Mouse (Mus musculus) limb, embryonic 14.5 days (tissue): ENCODE results near the gene Slc4a2. TPM values are rescaled to one million over a fixed set of nuclear protein-coding genes. Genes with fewer than 3 reads are reported as not detected.

Experiments
- ATAC-seq: fragments of 200-750 bp; cut with Nextera tagmentation; 2 replicates; pipeline ENCODE4 v1.8.0; 2017; ENCODE audit warnings: low read depth, moderate number of reproducible peaks, moderate TSS enrichment; ENCODE audit not compliant: low FRiP score
- DNase-seq: peaks from one replicate; pipeline ENCODE4 v3.0.0-alpha.2; 2015; ENCODE audit warnings: low spot score
- H3K27ac ChIP-seq: fragments of 300-500 bp; sonication (generic); replicated peaks from 2 replicates; pipeline ENCODE4 v1.5.1; 2014; ENCODE audit warnings: low read depth, mild to moderate bottlenecking, low read length, moderate library complexity, mixed read lengths
- H3K27me3 ChIP-seq: fragments of 300-500 bp; sonication (generic); 2 replicates; pipeline ENCODE4 v1.6.1; 2014; ENCODE audit warnings: low read length, mixed read lengths; ENCODE audit not compliant: control insufficient read depth, insufficient read depth
- H3K36me3 ChIP-seq: fragments of 300-500 bp; sonication (generic); 2 replicates; pipeline ENCODE4 v1.6.1; 2014; ENCODE audit warnings: mild to moderate bottlenecking, low read length, moderate library complexity, mixed read lengths; ENCODE audit not compliant: control insufficient read depth, insufficient read depth
- H3K4me1 ChIP-seq: fragments of 300-500 bp; sonication (generic); 2 replicates; pipeline ENCODE4 v1.6.1; 2014; ENCODE audit warnings: antibody characterized with exemption, low read length, mixed read lengths; ENCODE audit not compliant: control insufficient read depth, insufficient read depth
- H3K4me2 ChIP-seq: fragments of 300-500 bp; sonication (generic); replicated peaks from 2 replicates; pipeline ENCODE4 v1.6.1; 2014; ENCODE audit warnings: low read depth, mild to moderate bottlenecking, low read length, moderate library complexity; ENCODE audit not compliant: severe bottlenecking
- H3K4me3 ChIP-seq: fragments of 300-500 bp; sonication (generic); replicated peaks from 2 replicates; pipeline ENCODE4 v1.5.1; 2014; ENCODE audit warnings: low read length
- H3K9ac ChIP-seq: fragments of 300-500 bp; sonication (generic); 2 replicates; pipeline ENCODE4 v1.6.1; 2014; ENCODE audit warnings: mild to moderate bottlenecking, low read depth, low read length, moderate library complexity; ENCODE audit not compliant: severe bottlenecking
- H3K9me3 ChIP-seq: fragments of 300-500 bp; sonication (generic); 2 replicates; pipeline ENCODE4 v1.6.1; 2016; ENCODE audit warnings: low read length; ENCODE audit not compliant: control insufficient read depth
- POLR2A ChIP-seq: fragments of 200-500 bp; IDR thresholded peaks from 2 replicates; pipeline ENCODE4 v1.8.0; 2012; ENCODE audit warnings: inconsistent platforms, mild to moderate bottlenecking, moderate library complexity, borderline replicate concordance; ENCODE audit not compliant: insufficient read depth, insufficient read length; ENCODE audit errors: extremely low read depth
- WGBS: fragments of 180-500 bp; shearing (Covaris S2); extraction: QIAGEN DNeasy Blood & Tissue Kit; methylation state at CpG from one replicate; pipeline ENCODE4 v1.1.7; 2014; 5-methylcytosine and 5-hydroxymethylcytosine counted together
- polyA plus RNA-seq, 2 experiments: library from polyadenylated mRNA; depleted of rRNA in 1 of 2; stranded (reverse) in 1 of 2; unstranded in 1 of 2; fragments of >200 nt; fragmentation: Nextera tagmentation in 1 of 2; extraction: Ambion mirVana in 1 of 2; gene quantifications; 2 replicates each; pipeline versions ENCODE4 v1.2.1 to v1.2.3; 2012 to 2014

Slc4a2 gene
- polyA plus RNA-seq, 2 experiments = 30.0 to 69.1 TPM

- DNase-seq (no peak), ATAC-seq (no peak)
- H3K9ac ChIP-seq = no peak overlapping the region
- WGBS = 91% methylated on average over 5 of the region's 5 CpGs
- TF ChIP-seq POLR2A = no peak
- H3K4me3 ChIP-seq = no peak overlapping the region
- no peak overlapping the region for H3K27ac ChIP-seq
- H3K36me3 ChIP-seq = no peaks in the 10 kb centered on the region
- H3K27me3 ChIP-seq = 0 out of 2 replicates have a peak, but pooled peaks cover 16% of the 10 kb centered on the region
- no peak overlapping the region for H3K4me2 ChIP-seq
- H3K9me3 ChIP-seq = no peaks in the 10 kb centered on the region
- H3K4me1 ChIP-seq = peaks cover 11% of the 10 kb centered on the region
Observed at GRCm38 (mm10) chr5:24385374-24385773, 38.3 kb upstream of the Slc4a2 start.

DNA sequence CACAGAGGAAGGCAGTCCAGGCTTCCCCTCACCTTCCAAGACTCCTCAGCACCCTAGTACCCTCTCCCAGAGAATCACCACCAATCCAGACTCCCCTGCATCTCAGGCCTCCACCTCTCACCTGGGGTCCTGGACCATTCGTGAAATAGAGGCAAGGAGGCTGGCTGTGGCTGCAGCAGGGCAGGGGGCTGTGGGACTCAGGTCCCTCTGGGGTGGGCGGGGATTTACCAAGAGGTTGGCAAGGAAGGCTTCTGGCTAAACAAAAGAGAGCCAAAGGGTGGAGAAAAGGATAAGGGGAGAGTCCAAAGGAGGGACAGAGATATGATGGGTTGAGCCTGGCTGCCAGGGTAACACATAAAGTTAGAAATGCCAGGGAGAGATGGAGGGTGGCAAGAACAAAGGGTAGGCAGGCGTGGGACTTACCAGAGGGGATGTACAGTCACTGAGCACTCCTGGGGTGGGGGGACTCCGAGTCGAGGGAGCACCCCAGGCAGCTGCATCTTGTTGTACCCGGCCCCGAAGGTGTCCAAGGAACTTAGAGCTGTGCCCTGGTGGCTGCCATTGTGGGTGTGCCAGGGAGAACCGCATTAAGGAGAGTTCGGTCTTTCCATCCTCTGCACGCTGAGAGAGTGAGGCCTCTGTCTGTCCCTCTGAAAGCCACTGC is 37.6 kb upstream of the Slc4a2 start:
- DNase-seq = no peak
- H3K36me3 ChIP-seq = no peaks in the 10 kb centered on the region
- 0 out of 2 replicates have a peak, but pooled peaks cover 16% of the 10 kb centered on the region for H3K27me3 ChIP-seq
- H3K4me3 ChIP-seq = no peak overlapping the region
- no peak for ATAC-seq
- no peak overlapping the region for H3K9ac ChIP-seq
- H3K9me3 ChIP-seq = no peaks in the 10 kb centered on the region
- TF ChIP-seq POLR2A = no peak
- H3K27ac ChIP-seq = no peak overlapping the region
- no peak overlapping the region for H3K4me2 ChIP-seq
- H3K4me1 ChIP-seq = peaks cover 11% of the 10 kb centered on the region
- 84% methylated on average over 10 of the region's 10 CpGs for WGBS

- ATAC-seq = peak; percentile 28
- peak overlapping the region; percentile 50 for H3K4me3 ChIP-seq
- no peaks in the 10 kb centered on the region for H3K36me3 ChIP-seq
- H3K27me3 ChIP-seq = 0 out of 2 replicates have a peak, but pooled peaks cover 16% of the 10 kb centered on the region
- H3K27ac ChIP-seq = no peak overlapping the region
- H3K4me2 ChIP-seq = peak overlapping the region; percentile 99
- H3K4me1 ChIP-seq = peaks cover 11% of the 10 kb centered on the region
- under 1% methylated on average over 52 of the region's 73 CpGs for WGBS
- H3K9ac ChIP-seq = peak overlapping the region; percentile 62
- TF ChIP-seq POLR2A = no peak
- H3K9me3 ChIP-seq = no peaks in the 10 kb centered on the region
- DNase-seq = peak; percentile 58
Observed at GRCm38 (mm10) chr5:24387264-24388241, 36.1 kb upstream of the Slc4a2 start.

GRCm38 (mm10) chr5:24388246-24388915 is 35.3 kb upstream of the Slc4a2 start:
- peaks cover 11% of the 10 kb centered on the region for H3K4me1 ChIP-seq
- peak overlapping the region; percentile 99 for H3K4me2 ChIP-seq
- ATAC-seq = no peak

More at GRCm38 (mm10) chr5:24388246-24388915, 35.3 kb upstream of the Slc4a2 start:
- H3K27me3 ChIP-seq = 0 out of 2 replicates have a peak, but pooled peaks cover 16% of the 10 kb centered on the region
- no peaks in the 10 kb centered on the region for H3K9me3 ChIP-seq
- H3K27ac ChIP-seq = no peak overlapping the region
- no peak for TF ChIP-seq POLR2A
- H3K9ac ChIP-seq = peak overlapping the region; percentile 62
- peak overlapping the region; percentile 50 for H3K4me3 ChIP-seq
- H3K36me3 ChIP-seq = no peaks in the 10 kb centered on the region
- WGBS = 21% methylated on average over 26 of the region's 26 CpGs
- DNase-seq = no peak
